Mouse (Mus musculus) CD4-positive, CD25-positive, alpha-beta regulatory T cell (primary cell): ENCODE results near the gene Kif21b. TPM values are rescaled to one million over a fixed set of nuclear protein-coding genes. Genes with fewer than 3 reads are reported as not detected.

Experiments used
- polyA plus RNA-seq: library from polyadenylated mRNA; unstranded; fragments of 100-300 nt; shearing (Covaris generic); gene quantifications from one replicate; pipeline ENCODE4 v1.2.1, GENCODE M21; 2017

The Kif21b gene
- 62.5 TPM for polyA plus RNA-seq

GRCm38 (mm10) chr1:136130951-136131558, at the start of gene Kif21b:
Kif21b (plus strand) TSS chr1:136131389.

GRCm38 (mm10) chr1:136212803-136213202, 81.6 kb downstream of the Kif21b start, which contains the start of gene Mroh3:
Mroh3 (minus strand) TSS chr1:136212828.

Other genes with a start within 250 kb of the Kif21b start
- not detected for gene Pkp1, start 212.2 kb upstream of the Kif21b start, polyA plus RNA-seq
- not detected for gene Igfn1, start 125.0 kb upstream of the Kif21b start, polyA plus RNA-seq
- 45.7 TPM for gene Tmem9, start 123.2 kb upstream of the Kif21b start, polyA plus RNA-seq
- not detected for gene Ascl5, start 80.6 kb upstream of the Kif21b start, polyA plus RNA-seq
- 1.7 TPM for gene Cacna1s, start 78.6 kb upstream of the Kif21b start, polyA plus RNA-seq
- not detected for gene Mroh3, start 81.4 kb downstream of the Kif21b start, polyA plus RNA-seq
- gene Inava, start 102.9 kb downstream of the Kif21b start, polyA plus RNA-seq = not detected
- gene Gpr25, start 129.5 kb downstream of the Kif21b start, polyA plus RNA-seq = 0.18 TPM
- 12.5 TPM for gene Camsap2, start 214.7 kb downstream of the Kif21b start, polyA plus RNA-seq